Mouse (Mus musculus) MEL (cell line): ENCODE results near the gene Mpp3. TPM values are rescaled to one million over a fixed set of nuclear protein-coding genes. Genes with fewer than 3 reads are reported as not detected.

Source experiments
- DNase-seq: peaks from one replicate; pipeline ENCODE4 v3.0.0; 2011; ENCODE audit warnings: low read depth, low spot score
- H3K27ac ChIP-seq: 2 replicates; pipeline ENCODE4 v1.5.1; 2012; ENCODE audit warnings: low read depth, mild to moderate bottlenecking, control low read depth, low read length, moderate library complexity; ENCODE audit not compliant: control insufficient read depth
- H3K27me3 ChIP-seq, 2 experiments: fragments of 150-350 bp in 1 of 2; sonication (generic) in 1 of 2; 2 replicates each; pipeline ENCODE4 v1.6.1; 2012; ENCODE audit warnings: low read length in 2 of 2, mild to moderate bottlenecking in 2 of 2, improper control_type of control experiment in 1 of 2, moderate library complexity in 1 of 2; ENCODE audit not compliant: insufficient read depth in 2 of 2, control insufficient read depth in 1 of 2
- H3K36me3 ChIP-seq, 2 experiments: 2 replicates each; pipeline ENCODE4 v1.6.1; 2012 to 2014; ENCODE audit warnings: low read length in 2 of 2, improper control_type of control experiment in 1 of 2, inconsistent platforms in 1 of 2, mild to moderate bottlenecking in 1 of 2; ENCODE audit not compliant: insufficient read depth in 2 of 2, control insufficient read depth in 1 of 2
- H3K4me1 ChIP-seq, 2 experiments: fragments of 150-350 bp in 1 of 2; sonication (generic) in 1 of 2; 2 replicates each; pipeline ENCODE4 v1.6.1; 2012; ENCODE audit warnings: low read length in 2 of 2, improper control_type of control experiment in 1 of 2, mild to moderate bottlenecking in 1 of 2; ENCODE audit not compliant: insufficient read depth in 2 of 2, control insufficient read depth in 1 of 2
- H3K4me3 ChIP-seq, 2 experiments: fragments of 150-350 bp in 1 of 2; sonication (generic) in 1 of 2; 2 replicates each; pipeline ENCODE4 v1.5.1; 2012; ENCODE audit warnings: low read depth in 2 of 2, low read length in 2 of 2, mild to moderate bottlenecking in 2 of 2, moderate library complexity in 2 of 2, control low read depth in 1 of 2, improper control_type of control experiment in 1 of 2; ENCODE audit not compliant: control insufficient read depth in 1 of 2, insufficient read depth in 1 of 2
- H3K79me2 ChIP-seq: 2 replicates; pipeline ENCODE4 v1.6.1; 2012; ENCODE audit warnings: mild to moderate bottlenecking, low read length, moderate library complexity; ENCODE audit not compliant: control insufficient read depth, poor library complexity, insufficient read depth
- H3K9ac ChIP-seq: 2 replicates; pipeline ENCODE4 v1.6.1; 2012; ENCODE audit warnings: low read depth, mild to moderate bottlenecking, control low read depth, low read length, moderate library complexity; ENCODE audit not compliant: control insufficient read depth, poor library complexity, severe bottlenecking
- H3K9me3 ChIP-seq: fragments of 150-350 bp; sonication (generic); replicated peaks from 2 replicates; pipeline ENCODE4 v1.6.1; 2012; ENCODE audit warnings: mild to moderate bottlenecking, low read length, improper control_type of control experiment, moderate library complexity; ENCODE audit not compliant: insufficient read depth
- CHD1 ChIP-seq: IDR thresholded peaks from 2 replicates; pipeline ENCODE4 v1.6.1; 2012; ENCODE audit warnings: low read depth, mild to moderate bottlenecking, inconsistent platforms, low read length, improper control_type of control experiment
- CTCF ChIP-seq, 3 experiments: IDR thresholded peaks in 2 of 3; conservative IDR thresholded peaks in 1 of 3; 2 replicates each; pipeline ENCODE4 v1.5.1; 2011 to 2012; ENCODE audit warnings: low read length in 3 of 3, low read depth in 2 of 3, mild to moderate bottlenecking in 2 of 3, improper control_type of control experiment in 1 of 3, inconsistent platforms in 1 of 3, mixed read lengths in 1 of 3, moderate library complexity in 1 of 3; ENCODE audit not compliant: control insufficient read depth in 1 of 3, insufficient read depth in 1 of 3, poor library complexity in 1 of 3, severe bottlenecking in 1 of 3
- EP300 ChIP-seq, 2 experiments: IDR thresholded peaks; 2 replicates each; pipeline ENCODE4 v1.6.1; 2011; ENCODE audit warnings: improper control_type of control experiment in 2 of 2, low read length in 2 of 2, low read depth in 1 of 2, mild to moderate bottlenecking in 1 of 2
- GABPA ChIP-seq: IDR thresholded peaks from 2 replicates; pipeline ENCODE4 v1.6.1; 2012; ENCODE audit warnings: low read depth, mild to moderate bottlenecking, inconsistent platforms, low read length, improper control_type of control experiment, moderate library complexity
- GATA1 ChIP-seq: IDR thresholded peaks from 2 replicates; pipeline ENCODE4 v1.6.1; 2011; ENCODE audit warnings: low read depth, low read length, improper control_type of control experiment
- HCFC1 ChIP-seq: IDR thresholded peaks from 2 replicates; pipeline ENCODE4 v1.6.1; 2012; ENCODE audit warnings: low read depth, mild to moderate bottlenecking, inconsistent platforms, low read length, improper control_type of control experiment, moderate library complexity
- KAT2A ChIP-seq: conservative IDR thresholded peaks from 2 replicates; pipeline ENCODE4 v1.6.1; 2012; ENCODE audit warnings: low read depth, low read length, improper control_type of control experiment, inconsistent platforms
- MAFK ChIP-seq: IDR thresholded peaks from 2 replicates; pipeline ENCODE4 v1.6.1; 2011; ENCODE audit warnings: low read depth, mild to moderate bottlenecking, low read length, improper control_type of control experiment, borderline replicate concordance
- MAX ChIP-seq: IDR thresholded peaks from 2 replicates; pipeline ENCODE4 v1.6.1; 2011; ENCODE audit warnings: low read length, improper control_type of control experiment
- MAZ ChIP-seq: IDR thresholded peaks from 2 replicates; pipeline ENCODE4 v1.6.1; 2012; ENCODE audit warnings: low read depth, mild to moderate bottlenecking, inconsistent platforms, low read length, improper control_type of control experiment
- MEF2A ChIP-seq: IDR thresholded peaks from 2 replicates; pipeline ENCODE4 v1.6.1; 2014; ENCODE audit warnings: low read depth, mild to moderate bottlenecking, inconsistent platforms, low read length, improper control_type of control experiment; ENCODE audit not compliant: poor library complexity, insufficient replicate concordance, severe bottlenecking; ENCODE audit errors: extremely low read depth
- MYC ChIP-seq: IDR thresholded peaks from 2 replicates; pipeline ENCODE4 v1.6.1; 2011; ENCODE audit warnings: low read depth, mild to moderate bottlenecking, low read length, improper control_type of control experiment, moderate library complexity
- NELFE ChIP-seq: IDR thresholded peaks from 2 replicates; pipeline ENCODE4 v1.6.1; 2011; ENCODE audit warnings: low read depth, low read length, improper control_type of control experiment
- NRF1 ChIP-seq: IDR thresholded peaks from 2 replicates; pipeline ENCODE4 v1.6.1; 2014; ENCODE audit warnings: low read depth, mild to moderate bottlenecking, inconsistent platforms, low read length, improper control_type of control experiment, moderate library complexity; ENCODE audit not compliant: poor library complexity, insufficient read depth, severe bottlenecking
- POLR2A ChIP-seq, 2 experiments: IDR thresholded peaks; 2 replicates each; pipeline ENCODE4 v1.6.1; 2011 to 2012; ENCODE audit warnings: low read length in 2 of 2, mild to moderate bottlenecking in 2 of 2, control low read depth in 1 of 2, improper control_type of control experiment in 1 of 2, low read depth in 1 of 2, moderate library complexity in 1 of 2; ENCODE audit not compliant: control insufficient read depth in 1 of 2, insufficient read depth in 1 of 2, poor library complexity in 1 of 2
- POLR2AphosphoS2 ChIP-seq: IDR thresholded peaks from 2 replicates; pipeline ENCODE4 v1.6.1; 2011; ENCODE audit warnings: low read length, improper control_type of control experiment
- POLR2AphosphoS5 ChIP-seq: IDR thresholded peaks from 2 replicates; pipeline ENCODE4 v1.6.1; 2012; ENCODE audit warnings: low read depth, borderline replicate concordance, mild to moderate bottlenecking, inconsistent platforms, low read length, moderate library complexity, mixed read lengths
- RAD21 ChIP-seq: IDR thresholded peaks from 2 replicates; pipeline ENCODE4 v1.6.1; 2011; ENCODE audit warnings: mild to moderate bottlenecking, low read depth, low read length, improper control_type of control experiment
- SIN3A ChIP-seq: IDR thresholded peaks from 2 replicates; pipeline ENCODE4 v1.6.1; 2012; ENCODE audit warnings: low read length, improper control_type of control experiment, inconsistent platforms
- SMC3 ChIP-seq: IDR thresholded peaks from 2 replicates; pipeline ENCODE4 v1.6.1; 2011; ENCODE audit warnings: low read depth, low read length, improper control_type of control experiment
- TBP ChIP-seq: IDR thresholded peaks from 2 replicates; pipeline ENCODE4 v1.8.0; 2011; ENCODE audit warnings: low read depth, low read length, improper control_type of control experiment
- TCF12 ChIP-seq: IDR thresholded peaks from 2 replicates; pipeline ENCODE4 v1.6.1; 2014; ENCODE audit warnings: low read depth, mild to moderate bottlenecking, inconsistent platforms, low read length, improper control_type of control experiment, moderate library complexity
- UBTF ChIP-seq: IDR thresholded peaks from 2 replicates; pipeline ENCODE4 v1.6.1; 2012; ENCODE audit warnings: low read depth, mild to moderate bottlenecking, inconsistent platforms, low read length, improper control_type of control experiment, moderate library complexity, borderline replicate concordance; ENCODE audit not compliant: insufficient read depth
- USF1 ChIP-seq: IDR thresholded peaks from 2 replicates; pipeline ENCODE4 v1.6.1; 2014; ENCODE audit warnings: low read depth, mild to moderate bottlenecking, inconsistent platforms, low read length, improper control_type of control experiment, moderate library complexity
- USF2 ChIP-seq, 2 experiments: IDR thresholded peaks; 2 replicates each; pipeline ENCODE4 v1.6.1; 2011 to 2012; ENCODE audit warnings: improper control_type of control experiment in 2 of 2, low read length in 2 of 2, borderline replicate concordance in 1 of 2, inconsistent platforms in 1 of 2, low read depth in 1 of 2, mild to moderate bottlenecking in 1 of 2; ENCODE audit not compliant: insufficient read depth in 1 of 2
- ZC3H11A ChIP-seq: IDR thresholded peaks from 2 replicates; pipeline ENCODE4 v1.6.1; 2012; ENCODE audit warnings: low read depth, mild to moderate bottlenecking, inconsistent platforms, low read length, improper control_type of control experiment
- ZMIZ1 ChIP-seq: IDR thresholded peaks from 2 replicates; pipeline ENCODE4 v1.6.1; 2012; ENCODE audit warnings: low read depth, mild to moderate bottlenecking, inconsistent platforms, low read length, improper control_type of control experiment, moderate library complexity
- ZNF384 ChIP-seq: IDR thresholded peaks from 2 replicates; pipeline ENCODE4 v1.6.1; 2012; ENCODE audit warnings: low read depth, mild to moderate bottlenecking, inconsistent platforms, low read length, improper control_type of control experiment
- polyA plus RNA-seq, 2 experiments: library from polyadenylated mRNA; stranded (reverse) in 1 of 2; unstranded in 1 of 2; fragments of >175 nt in 1 of 2; fragments of >200 nt in 1 of 2; gene quantifications; 2 replicates each; pipeline versions ENCODE4 v1.2.1 to v1.2.4; 2012; ENCODE audit warnings: low replicate concordance in 2 of 2, low read depth in 1 of 2; ENCODE audit not compliant: insufficient read length in 2 of 2, insufficient read depth in 1 of 2, missing spikeins in 1 of 2
- total RNA-seq: library from RNA; depleted of rRNA; stranded (reverse); fragments of 300-350 nt; gene quantifications from 2 replicates; pipeline ENCODE4 v1.2.3, GENCODE M21; 2012

Gene Mpp3
- total and polyA plus RNA-seq, 3 experiments, result 5.5 to 7.1 TPM; not detected in 1

DNA sequence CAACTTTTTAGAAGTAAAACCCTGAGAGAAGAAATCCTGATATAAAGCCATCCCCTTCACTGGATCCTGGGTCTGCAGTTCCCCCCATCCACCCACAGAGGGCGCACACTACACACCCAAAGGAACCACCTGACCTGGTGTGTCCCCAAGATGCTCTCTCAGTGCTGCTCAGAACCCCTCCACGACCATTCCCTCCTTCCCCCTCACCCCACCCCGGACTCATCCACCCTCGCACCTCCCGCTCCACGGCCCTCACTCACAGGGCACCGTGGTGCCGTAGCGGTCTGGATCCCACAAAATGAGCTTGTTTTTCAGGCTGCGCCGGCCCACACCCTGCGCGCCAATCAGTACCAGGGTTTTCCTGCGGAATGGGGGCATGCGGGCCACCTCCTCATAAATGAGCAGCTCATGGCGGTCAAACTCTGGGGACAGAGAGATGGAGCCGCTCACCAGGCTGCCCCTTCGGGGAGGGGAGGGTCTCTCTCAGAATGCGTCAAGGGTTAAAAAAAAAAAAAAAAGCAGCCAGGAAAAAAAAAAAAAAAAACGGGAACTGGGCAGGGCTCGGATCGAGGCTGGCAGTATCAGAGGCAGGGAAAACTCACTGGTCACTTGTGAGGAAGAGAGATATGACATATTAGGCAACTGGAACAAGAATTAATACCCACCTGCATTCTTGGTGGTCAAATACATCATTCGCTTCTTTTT, 33.1 kb upstream of the Mpp3 start:
- peak; percentile 84 for DNase-seq
- H3K4me1 ChIP-seq, result no peaks in the 10 kb centered on the region
- no peaks in the 10 kb centered on the region for H3K27me3 ChIP-seq
- H3K79me2 ChIP-seq, result no peaks in the 10 kb centered on the region
- H3K9ac ChIP-seq, result no peak overlapping the region
- TF ChIP-seq CHD1, result no peak
- TF ChIP-seq NELFE, result no peak
- TF ChIP-seq TCF12, result no peak
- TF ChIP-seq SMC3, result peak; percentile 96
- TF ChIP-seq MAFK, result no peak
- TF ChIP-seq MYC, result no peak
- peak; percentile 97 to 99 (median 97) for TF ChIP-seq CTCF (IDR thresholded peaks at IDR 0.05 in 2 of 3, conservative IDR thresholded peaks at IDR 0.05 in 1 of 3; ENCODE audit: control insufficient read depth in 1 of 3, insufficient read depth in 1 of 3, low read depth in 2 of 3, low read length in 3 of 3, poor library complexity in 1 of 3, severe bottlenecking in 1 of 3)
- no peak for TF ChIP-seq GATA1
- TF ChIP-seq MAZ, result no peak
- peak; percentile 87 for TF ChIP-seq ZC3H11A
- TF ChIP-seq MAX, result no peak
- no peak for TF ChIP-seq POLR2A (IDR thresholded peaks at IDR 0.05; ENCODE audit: control insufficient read depth in 1 of 2, insufficient read depth in 1 of 2, low read depth in 1 of 2, low read length in 2 of 2, poor library complexity in 1 of 2)
- TF ChIP-seq HCFC1, result no peak
- TF ChIP-seq RAD21, result peak; percentile 96
- TF ChIP-seq EP300 (IDR thresholded peaks at IDR 0.05; ENCODE audit: low read depth in 1 of 2, low read length in 2 of 2), result no peak
- peak; percentile 83 for TF ChIP-seq USF1
- TF ChIP-seq ZNF384, result peak; percentile 90
- TF ChIP-seq TBP, result no peak
- TF ChIP-seq SIN3A, result 0 out of 2 replicates have a peak, but pooled peaks have one; percentile 30
- no peak overlapping the region for H3K4me3 ChIP-seq
- H3K9me3 ChIP-seq, result no peaks in the 10 kb centered on the region
- H3K36me3 ChIP-seq, result no peaks in the 10 kb centered on the region; a peak in 2 of 4 replicates
- H3K27ac ChIP-seq, result no peak overlapping the region

DNA sequence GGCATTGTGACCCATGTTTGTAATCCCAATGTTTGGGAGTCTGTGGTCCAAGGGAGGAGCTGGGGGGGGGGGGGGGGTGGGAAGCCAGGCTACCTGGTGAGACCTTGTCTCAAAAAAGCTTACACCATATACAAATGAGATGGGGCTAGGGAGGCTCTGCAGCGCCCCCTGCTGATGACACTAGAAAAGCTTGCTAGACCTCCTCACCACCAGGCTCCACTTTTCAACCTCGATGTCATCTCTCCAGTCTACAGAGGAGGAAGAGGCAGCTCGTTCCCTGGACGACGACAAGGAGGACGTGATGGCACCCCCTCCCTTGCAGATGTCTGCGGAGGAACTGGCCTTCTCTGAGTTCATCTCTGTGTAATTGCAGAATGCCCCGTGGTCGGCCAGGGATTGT, 25.6 kb upstream of the Mpp3 start:
- H3K4me1 ChIP-seq, result peaks cover 0 to 3% of the 10 kb centered on the region in 2 experiments; a peak in 1 of 4 replicates
- no peaks in the 10 kb centered on the region; a peak in 1 of 4 replicates for H3K27me3 ChIP-seq
- DNase-seq, result peak; percentile 84
- TF ChIP-seq POLR2A (IDR thresholded peaks at IDR 0.05; ENCODE audit: control insufficient read depth in 1 of 2, insufficient read depth in 1 of 2, low read depth in 1 of 2, low read length in 2 of 2, poor library complexity in 1 of 2) (no peak), CTCF (IDR thresholded peaks at IDR 0.05 in 2 of 3, conservative IDR thresholded peaks at IDR 0.05 in 1 of 3; ENCODE audit: control insufficient read depth in 1 of 3, insufficient read depth in 1 of 3, low read depth in 2 of 3, low read length in 3 of 3, poor library complexity in 1 of 3, severe bottlenecking in 1 of 3) (peak; percentile 77 to 96 (median 86)), UBTF (no peak), USF2 (IDR thresholded peaks at IDR 0.05; ENCODE audit: borderline replicate concordance in 1 of 2, insufficient read depth in 1 of 2, low read depth in 1 of 2, low read length in 2 of 2) (no peak), SMC3 (peak; percentile 82), SIN3A (no peak), NELFE (no peak), MAX (no peak), CHD1 (no peak), POLR2AphosphoS5 (no peak), KAT2A (no peak), POLR2AphosphoS2 (no peak), GABPA (no peak), HCFC1 (no peak), RAD21 (peak; percentile 47), NRF1 (no peak), ZC3H11A (peak; percentile 44; the same call in 1 of the 2 replicates), ZMIZ1 (no peak), MEF2A (no peak)

More for the DNA sequence above, 25.6 kb upstream of the Mpp3 start:
- H3K36me3 ChIP-seq, result no peaks in the 10 kb centered on the region
- no peak overlapping the region for H3K4me3 ChIP-seq
- H3K79me2 ChIP-seq, result no peaks in the 10 kb centered on the region
- H3K9ac ChIP-seq, result no peak overlapping the region
- no peaks in the 10 kb centered on the region for H3K9me3 ChIP-seq
- no peak overlapping the region for H3K27ac ChIP-seq
